ENCODE assay signal across 8 mouse cellular contexts in genomic region chr17:36315041-36315688, GRCm38 (mm10). TPM values are rescaled to one million over a fixed set of nuclear protein-coding genes. Genes with fewer than 3 reads are reported as not detected.
A peak's percentile ranks its signal among the peaks of the same experiment; 100 is the strongest.
DNase-seq lines count a peak whose midpoint lies in the region; ATAC-seq and TF ChIP-seq lines count a peak whose summit lies in the region.

No protein-coding gene starts in this region.

- no peaks in the 10 kb centered on the region for H3K36me3 ChIP-seq in ES-Bruce4 (ENCODE audit: control insufficient read depth, insufficient read depth, low read length, poor library complexity, severe bottlenecking)
- H3K36me3 ChIP-seq in forebrain, embryonic 14.5 days (ENCODE audit: control insufficient read depth, insufficient read depth, low read length), result no peaks in the 10 kb centered on the region
- no peaks in the 10 kb centered on the region for H3K36me3 ChIP-seq in hindbrain, embryonic 12.5 days
- no peaks in the 10 kb centered on the region for H3K36me3 ChIP-seq in neural tube, embryonic 14.5 days (ENCODE audit: control insufficient read depth, insufficient read depth, low read length)

- TF ChIP-seq CTCF in ES-Bruce4 (IDR thresholded peaks at IDR 0.05; ENCODE audit: low read depth, low read length), result no peak
- no peak for TF ChIP-seq CTCF in lung, adult 2 months (IDR thresholded peaks at IDR 0.05; ENCODE audit: insufficient read depth, low read length)

- DNase-seq in c-Kit-positive CD71-positive TER-119-positive erythroid progenitor cells, embryonic 14.5 days (ENCODE audit: low spot score), result peak; percentile 11
- DNase-seq in forebrain, embryonic 14.5 days (ENCODE audit: low spot score), result peak; percentile 86
- peak; percentile 57 for DNase-seq in layer of hippocampus, adult 9-10 months (ENCODE audit: low spot score)
- DNase-seq in lung, adult 2 months, result peak; percentile 59
- DNase-seq in thymus, adult 18-20 months, result peak; percentile 47 to 68

- H3K4me1 ChIP-seq in ES-Bruce4 (ENCODE audit: control insufficient read depth, insufficient read depth, low read length), result no peaks in the 10 kb centered on the region
- H3K4me1 ChIP-seq in forebrain, embryonic 14.5 days (ENCODE audit: control insufficient read depth, insufficient read depth, low read length), result no peaks in the 10 kb centered on the region
- peaks cover 3% of the 10 kb centered on the region; the same call in 1 of the 2 replicates for H3K4me1 ChIP-seq in hindbrain, embryonic 12.5 days
- H3K4me1 ChIP-seq in lung, adult 2 months (ENCODE audit: control insufficient read depth, insufficient read depth, low read length), result no peaks in the 10 kb centered on the region
- no peaks in the 10 kb centered on the region for H3K4me1 ChIP-seq in neural tube, embryonic 14.5 days (ENCODE audit: control insufficient read depth, insufficient read depth, low read length)

- WGBS in forebrain, embryonic 14.5 days, result under 1% methylated on average over 19 of the region's 19 CpGs
- WGBS in hindbrain, embryonic 12.5 days, result under 1% methylated on average over 19 of the region's 19 CpGs
- under 1% methylated on average over 19 of the region's 19 CpGs for WGBS in lung, adult 2 months
- 0% methylated on average over 19 of the region's 19 CpGs for WGBS in neural tube, embryonic 14.5 days

- TF ChIP-seq EP300 in ES-Bruce4 (IDR thresholded peaks at IDR 0.05; ENCODE audit: insufficient read depth, low read depth, low read length), result no peak

- no peak overlapping the region for H3K27ac ChIP-seq in ES-Bruce4 (ENCODE audit: insufficient read depth, low read length)
- H3K27ac ChIP-seq in forebrain, embryonic 14.5 days (ENCODE audit: low read depth, low read length), result peak overlapping the region; percentile 89
- peak overlapping the region; percentile 75 for H3K27ac ChIP-seq in hindbrain, embryonic 12.5 days
- H3K27ac ChIP-seq in neural tube, embryonic 14.5 days (ENCODE audit: low read depth, low read length), result peak overlapping the region; percentile 94

- no peak for TF ChIP-seq POLR2A in ES-Bruce4 (IDR thresholded peaks at IDR 0.05; ENCODE audit: insufficient read depth, low read length)
- no peak for TF ChIP-seq POLR2A in lung, adult 2 months (IDR thresholded peaks at IDR 0.05; ENCODE audit: borderline replicate concordance, extremely low read depth, low read depth, low read length)

- H3K27me3 ChIP-seq in ES-Bruce4 (ENCODE audit: control insufficient read depth, insufficient read depth, low read length, poor library complexity, severe bottlenecking), result no peaks in the 10 kb centered on the region; the same call in 1 of the 2 replicates
- no peaks in the 10 kb centered on the region for H3K27me3 ChIP-seq in forebrain, embryonic 14.5 days (replicated peaks; ENCODE audit: control insufficient read depth, insufficient read depth, low read length)
- H3K27me3 ChIP-seq in hindbrain, embryonic 12.5 days, result no peaks in the 10 kb centered on the region; the same call in 1 of the 2 replicates
- H3K27me3 ChIP-seq in neural tube, embryonic 14.5 days (ENCODE audit: control insufficient read depth, insufficient read depth, low read length), result no peaks in the 10 kb centered on the region

- H3K9me3 ChIP-seq in ES-Bruce4 (replicated peaks; ENCODE audit: control insufficient read depth, insufficient read depth, low read length, poor library complexity, severe bottlenecking), result no peaks in the 10 kb centered on the region
- H3K9me3 ChIP-seq in forebrain, embryonic 14.5 days (replicated peaks; ENCODE audit: control insufficient read depth, low read length), result no peaks in the 10 kb centered on the region
- no peaks in the 10 kb centered on the region for H3K9me3 ChIP-seq in hindbrain, embryonic 12.5 days (replicated peaks)
- H3K9me3 ChIP-seq in neural tube, embryonic 14.5 days (ENCODE audit: control insufficient read depth, low read length), result no peaks in the 10 kb centered on the region

- H3K4me2 ChIP-seq in forebrain, embryonic 14.5 days (ENCODE audit: low read length), result peak overlapping the region; percentile 69
- H3K4me2 ChIP-seq in hindbrain, embryonic 12.5 days (replicated peaks), result peak overlapping the region; percentile 60
- peak overlapping the region; percentile 79 for H3K4me2 ChIP-seq in neural tube, embryonic 14.5 days (ENCODE audit: low read depth, low read length)

- ATAC-seq in forebrain, embryonic 14.5 days, result peak; percentile 91
- ATAC-seq in hindbrain, embryonic 12.5 days (ENCODE audit: low FRiP score), result peak; percentile 89
- ATAC-seq in neural tube, embryonic 14.5 days (ENCODE audit: low read depth), result peak; percentile 95

- H3K9ac ChIP-seq in ES-Bruce4 (ENCODE audit: low read depth, poor library complexity, severe bottlenecking), result peak overlapping the region; percentile 42
- peak overlapping the region; percentile 76 for H3K9ac ChIP-seq in forebrain, embryonic 14.5 days (ENCODE audit: low read length)
- peak overlapping the region; percentile 63 for H3K9ac ChIP-seq in hindbrain, embryonic 12.5 days
- H3K9ac ChIP-seq in neural tube, embryonic 14.5 days (replicated peaks; ENCODE audit: low read depth, low read length), result peak overlapping the region; percentile 60

- H3K4me3 ChIP-seq in ES-Bruce4 (ENCODE audit: low read depth, low read length), result peak overlapping the region; percentile 69
- H3K4me3 ChIP-seq in forebrain, embryonic 14.5 days (ENCODE audit: low read depth, low read length), result peak overlapping the region; percentile 56
- H3K4me3 ChIP-seq in hindbrain, embryonic 12.5 days, result peak overlapping the region; percentile 41
- H3K4me3 ChIP-seq in lung, adult 2 months (replicated peaks; ENCODE audit: extremely low read depth, low read depth, low read length), result peak overlapping the region; percentile 80
- H3K4me3 ChIP-seq in neural tube, embryonic 14.5 days (ENCODE audit: low read depth, low read length), result peak overlapping the region; percentile 40

RNA-seq across cellular contexts. Expression of gene H2-M10.1, which starts 10.8 kb away (rescaled TPM):
- not detected in 2 replicates for polyA plus RNA-seq in ES-Bruce4 (2011; ENCODE audit: insufficient read depth, insufficient read length, low read depth, missing spikeins)
- not detected in 2 replicates for polyA plus RNA-seq in forebrain, embryonic 14.5 days (2014; fragmentation: Nextera tagmentation; extraction: Ambion mirVana)
- not detected in 2 replicates for polyA plus RNA-seq in hindbrain, embryonic 12.5 days (2016; fragmentation: Nextera tagmentation; extraction: Ambion mirVana)
- polyA plus RNA-seq in lung, adult 2 months (2012; rRNA removed), result not detected in 2 replicates
- not detected in 2 replicates for polyA plus RNA-seq in neural tube, embryonic 14.5 days (2014; fragmentation: Nextera tagmentation; extraction: Ambion mirVana)

RNA-seq across cellular contexts. Expression of gene H2-M10.2, which starts 28.9 kb away (rescaled TPM):
- polyA plus RNA-seq in ES-Bruce4 (2011; ENCODE audit: insufficient read depth, insufficient read length, low read depth, missing spikeins), result not detected in 2 replicates
- polyA plus RNA-seq in forebrain, embryonic 14.5 days (2014; fragmentation: Nextera tagmentation; extraction: Ambion mirVana), result not detected in 2 replicates
- 0.19 TPM in 1 of 2 replicates, not detected in the other for polyA plus RNA-seq in hindbrain, embryonic 12.5 days (2016; fragmentation: Nextera tagmentation; extraction: Ambion mirVana)
- not detected in 2 replicates for polyA plus RNA-seq in lung, adult 2 months (2012; rRNA removed)
- 0.24 TPM in 2 replicates for polyA plus RNA-seq in neural tube, embryonic 14.5 days (2014; fragmentation: Nextera tagmentation; extraction: Ambion mirVana)

RNA-seq across cellular contexts. Expression of gene Trim39, which starts 43.1 kb away (rescaled TPM):
- polyA plus RNA-seq in ES-Bruce4 (2011; ENCODE audit: insufficient read depth, insufficient read length, low read depth, missing spikeins), result 14.2 and 15.5 TPM in 2 replicates
- 13.3 and 15.2 TPM in 2 replicates for polyA plus RNA-seq in forebrain, embryonic 14.5 days (2014; fragmentation: Nextera tagmentation; extraction: Ambion mirVana)
- 26.0 and 28.6 TPM in 2 replicates for polyA plus RNA-seq in hindbrain, embryonic 12.5 days (2016; fragmentation: Nextera tagmentation; extraction: Ambion mirVana)
- polyA plus RNA-seq in lung, adult 2 months (2012; rRNA removed), result 14.9 and 15.6 TPM in 2 replicates
- 22.3 and 26.9 TPM in 2 replicates for polyA plus RNA-seq in neural tube, embryonic 14.5 days (2014; fragmentation: Nextera tagmentation; extraction: Ambion mirVana)

RNA-seq across cellular contexts. Expression of gene H2-M10.3, which starts 53.1 kb away (rescaled TPM):
- not detected in 2 replicates for polyA plus RNA-seq in ES-Bruce4 (2011; ENCODE audit: insufficient read depth, insufficient read length, low read depth, missing spikeins)
- polyA plus RNA-seq in forebrain, embryonic 14.5 days (2014; fragmentation: Nextera tagmentation; extraction: Ambion mirVana), result not detected in 2 replicates
- polyA plus RNA-seq in hindbrain, embryonic 12.5 days (2016; fragmentation: Nextera tagmentation; extraction: Ambion mirVana), result not detected in 2 replicates
- polyA plus RNA-seq in lung, adult 2 months (2012; rRNA removed), result not detected in 2 replicates
- not detected in 2 replicates for polyA plus RNA-seq in neural tube, embryonic 14.5 days (2014; fragmentation: Nextera tagmentation; extraction: Ambion mirVana)

RNA-seq across cellular contexts. Expression of gene Rpp21, which starts 57.3 kb away (rescaled TPM):
- 32.1 and 35.0 TPM in 2 replicates for polyA plus RNA-seq in ES-Bruce4 (2011; ENCODE audit: insufficient read depth, insufficient read length, low read depth, missing spikeins)
- 103 and 128 TPM in 2 replicates for polyA plus RNA-seq in forebrain, embryonic 14.5 days (2014; fragmentation: Nextera tagmentation; extraction: Ambion mirVana)
- 75.5 and 89.2 TPM in 2 replicates for polyA plus RNA-seq in hindbrain, embryonic 12.5 days (2016; fragmentation: Nextera tagmentation; extraction: Ambion mirVana)
- polyA plus RNA-seq in lung, adult 2 months (2012; rRNA removed), result 67.6 and 80.1 TPM in 2 replicates
- polyA plus RNA-seq in neural tube, embryonic 14.5 days (2014; fragmentation: Nextera tagmentation; extraction: Ambion mirVana), result 132 and 170 TPM in 2 replicates

Comparison
In these comparisons a context has a peak if more than half of its experiments do, and no peak if none do; other contexts are left out.
1. DNase-seq: peak in every context shown above with its lines; median percentile 86 in forebrain, embryonic 14.5 days; 59 in lung, adult 2 months; 58 in thymus, adult 18-20 months; 57 in layer of hippocampus, adult 9-10 months; 11 in c-Kit-positive CD71-positive TER-119-positive erythroid progenitor cells, embryonic 14.5 days.